ENCODE assay signal across 28 mouse cellular contexts in the genomic region with DNA sequence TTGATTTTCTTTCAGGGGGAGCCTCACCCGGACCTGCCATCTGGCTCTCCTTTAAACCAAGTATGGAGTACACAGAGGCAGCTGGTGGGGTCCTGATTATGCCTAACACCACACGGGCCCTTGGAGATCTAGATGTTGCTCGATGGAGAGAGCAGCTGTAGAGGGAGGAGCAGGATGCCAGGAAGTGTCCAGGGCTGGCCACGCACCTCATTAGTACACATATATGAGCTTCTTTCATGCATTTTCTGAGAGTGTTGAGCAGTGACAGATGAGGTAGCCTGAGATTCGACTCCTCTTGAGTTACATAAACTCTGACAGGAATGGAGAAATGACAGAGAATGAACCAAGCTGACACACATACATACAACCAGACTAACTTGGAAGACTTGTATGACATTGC.
A peak's percentile ranks its signal among the peaks of the same experiment; 100 is the strongest.
DNase-seq lines count a peak whose midpoint lies in the region; ATAC-seq and TF ChIP-seq lines count a peak whose summit lies in the region.
"Had no signal": no experiment of that assay in that cellular context is flagged by ENCODE, and none has a peak within 500 bp of the region (broad histone marks: within the 10 kb centered on the region; RNA-seq: fewer than 3 reads in every experiment).

No protein-coding gene starts in this region.

- H3K4me2 ChIP-seq in embryonic facial prominence, embryonic 11.5 days (ENCODE audit: low read depth, low read length): no peak overlapping the region
- H3K4me2 ChIP-seq in forebrain, embryonic 12.5 days: no peak overlapping the region
- H3K4me2 ChIP-seq: embryonic facial prominence, embryonic 12.5 days; heart, embryonic 12.5 days; intestine, embryonic 15.5 days; limb, embryonic 12.5 days; liver, embryonic 11.5 days; neural tube, embryonic 12.5 days had no signal

- intact Hi-C loops in left cerebral cortex, postnatal 4 days (cut with DNase I): no loop called here

- H3K9ac ChIP-seq in embryonic facial prominence, embryonic 11.5 days (replicated peaks; ENCODE audit: low read length): no peak overlapping the region
- no peak overlapping the region for H3K9ac ChIP-seq in forebrain, embryonic 12.5 days
- H3K9ac ChIP-seq: embryonic facial prominence, embryonic 12.5 days; heart, embryonic 12.5 days; intestine, embryonic 15.5 days; limb, embryonic 12.5 days; neural tube, embryonic 12.5 days had no signal

- no peak for TF ChIP-seq CTCF in brain, embryonic 14.5 days (IDR thresholded peaks at IDR 0.05; ENCODE audit: borderline replicate concordance, extremely low read depth, insufficient read depth, insufficient read length)

- WGBS in embryonic facial prominence, embryonic 11.5 days: 66% methylated on average over 5 of the region's 5 CpGs
- 75% methylated on average over 5 of the region's 5 CpGs for WGBS in forebrain, embryonic 12.5 days

- H3K36me3 ChIP-seq in embryonic facial prominence, embryonic 11.5 days (replicated peaks; ENCODE audit: control insufficient read depth, insufficient read depth, low read depth, low read length): no peaks in the 10 kb centered on the region
- no peaks in the 10 kb centered on the region for H3K36me3 ChIP-seq in forebrain, embryonic 12.5 days (replicated peaks)
- H3K36me3 ChIP-seq: embryonic facial prominence, embryonic 12.5 days; heart, embryonic 12.5 days; intestine, embryonic 15.5 days; limb, embryonic 12.5 days; neural tube, embryonic 12.5 days had no signal

- H3K27me3 ChIP-seq in embryonic facial prominence, embryonic 11.5 days (ENCODE audit: control insufficient read depth, insufficient read depth, low read length): no peaks in the 10 kb centered on the region
- H3K27me3 ChIP-seq in forebrain, embryonic 12.5 days: no peaks in the 10 kb centered on the region
- H3K27me3 ChIP-seq: embryonic facial prominence, embryonic 12.5 days; heart, embryonic 12.5 days; intestine, embryonic 15.5 days; limb, embryonic 12.5 days; neural tube, embryonic 12.5 days had no signal

- H3K9me3 ChIP-seq in embryonic facial prominence, embryonic 11.5 days (replicated peaks; ENCODE audit: control insufficient read depth, low read length): no peaks in the 10 kb centered on the region
- H3K9me3 ChIP-seq in forebrain, embryonic 12.5 days: no peaks in the 10 kb centered on the region
- H3K9me3 ChIP-seq: embryonic facial prominence, embryonic 12.5 days; heart, embryonic 12.5 days; intestine, embryonic 15.5 days; limb, embryonic 12.5 days; neural tube, embryonic 12.5 days had no signal

- DNase-seq in left cerebral cortex, postnatal 4 days: peak; percentile 21
- DNase-seq in left cerebral cortex, adult 18-20 months (ENCODE audit: low spot score in 2 of 2): no peak
- DNase-seq in lung, postnatal 10 days: peak; percentile 25
- no peak for DNase-seq in lung, adult 18-20 months
- peak; percentile 29 for DNase-seq in brain, embryonic 14.5 days (ENCODE audit: low read depth)
- peak; percentile 15 for DNase-seq in embryonic facial prominence, embryonic 11.5 days (ENCODE audit: low spot score)
- DNase-seq: adrenal gland, postnatal 25 days; cerebellum, adult 18-20 months; gastrocnemius, adult 2 months; heart, adult 2 months; heart, postnatal 4 days; kidney, adult 2 months; kidney, postnatal 36 days; layer of hippocampus, postnatal 36 days; midbrain, embryonic 14.5 days; thymus, adult 2 months; thymus, postnatal 36 days had no signal

- no peak for TF ChIP-seq POLR2A in brain, embryonic 14.5 days (IDR thresholded peaks at IDR 0.05; ENCODE audit: borderline replicate concordance, extremely low read depth, insufficient read depth, insufficient read length, poor library complexity, severe bottlenecking)

- no peak overlapping the region for H3K27ac ChIP-seq in embryonic facial prominence, embryonic 11.5 days (replicated peaks; ENCODE audit: low read depth, low read length)
- no peak overlapping the region for H3K27ac ChIP-seq in forebrain, embryonic 12.5 days
- H3K27ac ChIP-seq: embryonic facial prominence, embryonic 12.5 days; gastrocnemius, adult 2 months; heart, adult 2 months; intestine, embryonic 15.5 days; limb, embryonic 12.5 days; neural tube, embryonic 12.5 days had no signal

- H3K4me1 ChIP-seq in embryonic facial prominence, embryonic 11.5 days (ENCODE audit: control insufficient read depth, insufficient read depth, low read length): no peaks in the 10 kb centered on the region; the same call in 1 of the 2 replicates
- no peaks in the 10 kb centered on the region for H3K4me1 ChIP-seq in forebrain, embryonic 12.5 days
- H3K4me1 ChIP-seq: heart, embryonic 12.5 days had no signal

- no peak for ATAC-seq in embryonic facial prominence, embryonic 11.5 days (replicated peaks; ENCODE audit: insufficient number of reproducible peaks, low FRiP score, low TSS enrichment, low read depth)
- no peak for ATAC-seq in forebrain, embryonic 12.5 days (ENCODE audit: low FRiP score)
- ATAC-seq: CD4-positive, CD25-positive, alpha-beta regulatory T cell, adult 4 months; forebrain, embryonic 16.5 days; hindbrain, embryonic 16.5 days; intestine, embryonic 15.5 days had no signal

- no peak overlapping the region for H3K4me3 ChIP-seq in embryonic facial prominence, embryonic 11.5 days (ENCODE audit: low read depth, low read length)
- H3K4me3 ChIP-seq in forebrain, embryonic 12.5 days (replicated peaks): no peak overlapping the region
- H3K4me3 ChIP-seq: embryonic facial prominence, embryonic 12.5 days; gastrocnemius, adult 2 months; heart, adult 2 months; heart, embryonic 12.5 days; intestine, embryonic 15.5 days; limb, embryonic 12.5 days; myocyte; neural tube, embryonic 12.5 days had no signal

Comparison
In these comparisons a context has a peak if more than half of its experiments do, and no peak if none do; other contexts are left out.
1. DNase-seq: peak in left cerebral cortex, postnatal 4 days (single experiment), lung, postnatal 10 days (single experiment), brain, embryonic 14.5 days (single experiment) and embryonic facial prominence, embryonic 11.5 days (single experiment); none in left cerebral cortex, adult 18-20 months (0 of 2) and lung, adult 18-20 months (0 of 2).